Mouse (Mus musculus) common myeloid progenitor, adult 5-6 weeks (primary cell): ENCODE measurements around the gene Nipa1. TPM values are rescaled to one million over a fixed set of nuclear protein-coding genes. Genes with fewer than 3 reads are reported as not detected.

ENCODE experiments used
- ATAC-seq: replicated peaks from 2 replicates; pipeline ENCODE4 v1.8.0; 2016; ENCODE audit warnings: low read depth, mild to moderate bottlenecking, moderate TSS enrichment, inconsistent platforms; ENCODE audit not compliant: poor library complexity, severe bottlenecking
- total RNA-seq: library from RNA; stranded (forward); fragments of 200-1000, 187-1606 nt; gene quantifications from 2 replicates; pipeline ENCODE4 v1.2.3, GENCODE M21; 2017

The Nipa1 gene
- total RNA-seq, 1 experiment from 2014 or later: 10.6 TPM

GRCm38 (mm10) chr7:55957916-55958315, 61.8 kb downstream of the Nipa1 start:
- ATAC-seq: no peak

- ATAC-seq: no peak
Measured at GRCm38 (mm10) chr7:55957178-55957577, 62.6 kb downstream of the Nipa1 start.

GRCm38 (mm10) chr7:55956054-55956453, 63.7 kb downstream of the Nipa1 start:
- no peak for ATAC-seq

- no peak for ATAC-seq
Measured at GRCm38 (mm10) chr7:55938341-55938740, 81.4 kb downstream of the Nipa1 start.

- ATAC-seq: no peak
Measured at GRCm38 (mm10) chr7:55935025-55935424, 84.7 kb downstream of the Nipa1 start.

- ATAC-seq: peak; percentile 58
Measured at GRCm38 (mm10) chr7:55928649-55929048, 91.1 kb downstream of the Nipa1 start.

Other genes starting within 250 kb of the Nipa1 start
- 53.2 and 63.7 TPM in 2 replicates for gene Tubgcp5, start 225.8 kb downstream of the Nipa1 start, total RNA-seq
- 45.0 and 59.6 TPM in 2 replicates for gene Cyfip1, start 178.2 kb downstream of the Nipa1 start, total RNA-seq
- gene Nipa2, start 57.5 kb downstream of the Nipa1 start, total RNA-seq: 26.8 and 33.6 TPM in 2 replicates
- gene Herc2, start 30.2 kb upstream of the Nipa1 start, total RNA-seq: 28.6 and 37.7 TPM in 2 replicates
- not detected in 2 replicates for gene Oca2, start 219.8 kb upstream of the Nipa1 start, total RNA-seq